Mouse (Mus musculus) hindlimb bud, embryonic 11.5 days (tissue): ENCODE data around the gene Arhgap28.

Experiments
- DNase-seq: peaks from one replicate; pipeline ENCODE4 v3.0.0-alpha.2; 2012; ENCODE audit warnings: low read depth, low spot score; ENCODE audit errors: extremely low spot score

The Arhgap28 gene

DNA sequence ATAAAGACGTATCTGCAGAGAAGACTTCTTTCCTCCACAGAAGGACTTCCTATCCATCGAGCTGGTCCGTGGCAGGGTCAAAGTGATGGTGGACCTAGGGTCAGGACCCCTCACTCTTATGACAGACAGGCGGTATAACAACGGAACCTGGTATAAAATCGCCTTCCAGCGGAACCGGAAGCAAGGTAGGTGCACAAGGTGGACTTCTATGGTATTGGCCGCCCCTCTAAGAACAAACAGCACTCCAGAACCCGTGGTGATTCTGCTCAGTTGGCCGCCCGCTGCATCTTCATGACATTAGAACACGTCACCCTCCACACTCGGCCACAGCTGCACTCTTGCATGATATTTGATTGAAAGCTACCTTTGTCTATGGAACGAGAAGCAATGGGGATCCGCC is 194.7 kb downstream of the Arhgap28 start:
- no peak for DNase-seq
